Mouse (Mus musculus) liver, adult 2 months (tissue): ENCODE measurements around the gene Susd1.

Experiments
- CTCF ChIP-seq: fragments of 200-500 bp; IDR thresholded peaks from 2 replicates; pipeline ENCODE4 v1.5.1; 2011; ENCODE audit warnings: low read depth, low read length, control low read depth
- POLR2A ChIP-seq: fragments of 200-500 bp; IDR thresholded peaks from 2 replicates; pipeline ENCODE4 v1.6.1; 2011; ENCODE audit warnings: low read length, control low read depth; ENCODE audit not compliant: insufficient read depth; ENCODE audit errors: extremely low read depth

GRCm38 (mm10) chr4:59291914-59292718 is 146.3 kb downstream of the Susd1 start:
- TF ChIP-seq CTCF (no peak), POLR2A (no peak)
